Mouse (Mus musculus) ES-CJ7 (cell line): ENCODE results near the gene Cxcl9.

Source experiments
- DNase-seq: peaks from one replicate; pipeline ENCODE4 v3.0.0; 2011; ENCODE audit warnings: low read depth, low spot score

Cxcl9 gene

DNA sequence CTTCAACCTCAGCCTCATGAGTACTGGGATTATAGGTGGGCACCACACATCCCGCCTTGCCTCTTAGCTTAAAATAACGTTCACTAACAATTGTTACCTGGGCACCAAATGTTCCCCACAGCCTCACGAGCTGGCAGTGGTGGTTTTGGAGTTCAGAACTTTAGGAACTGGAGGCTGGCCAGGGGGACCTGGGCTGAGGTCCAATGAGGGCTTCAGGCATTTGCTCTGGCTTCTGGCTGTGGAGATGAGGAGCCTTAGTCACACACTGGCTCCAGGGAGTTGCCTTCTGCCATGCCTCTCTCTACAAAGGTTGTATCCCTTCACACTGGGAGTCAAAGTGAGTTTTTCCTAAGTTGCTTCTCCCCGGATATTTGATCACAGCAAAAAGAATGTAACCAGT is 45.3 kb downstream of the Cxcl9 start:
- no peak for DNase-seq

- no peak for DNase-seq
These were observed 48.8 kb downstream of the Cxcl9 start for GRCm38 (mm10) chr5:92278942-92279537.

GRCm38 (mm10) chr5:92277437-92278394 is 50.2 kb downstream of the Cxcl9 start, which contains the start of gene Naaa:
Gene Naaa, minus strand, starts transcription at chr5:92278170.
- DNase-seq, result peak; percentile 75
